Mouse (Mus musculus) heart, adult 8-10 months (tissue): ENCODE data around the gene Grk2. TPM values are rescaled to one million over a fixed set of nuclear protein-coding genes. Genes with fewer than 3 reads are reported as not detected.

Source experiments
- DNase-seq: peaks from one replicate; pipeline ENCODE4 v3.0.0; 2022; ENCODE audit warnings: low spot score
- total RNA-seq, 4 experiments: library from RNA; stranded (reverse); gene quantifications; 2 replicates each; pipeline ENCODE4 v1.2.4; 2022

The Grk2 gene
- total RNA-seq = 10 to 100 TPM; 48.7 to 55.9 (median 50.7) TPM

GRCm38 (mm10) chr19:4306190-4306577 lies at the start of gene Grk2:
Grk2 (minus strand) TSS chr19:4306222.
- DNase-seq = peak; percentile 71

GRCm38 (mm10) chr19:4349455-4349854 lies 43.4 kb upstream of the Grk2 start:
- DNase-seq = no peak

GRCm38 (mm10) chr19:4346479-4346878 lies 40.5 kb upstream of the Grk2 start:
- DNase-seq = no peak

GRCm38 (mm10) chr19:4338162-4338561 lies 32.1 kb upstream of the Grk2 start:
- peak; percentile 82 for DNase-seq

- peak; percentile 98 for DNase-seq
Observed at GRCm38 (mm10) chr19:4333791-4334190, 27.8 kb upstream of the Grk2 start.

GRCm38 (mm10) chr19:4333100-4333775 lies 27.2 kb upstream of the Grk2 start:
- DNase-seq = peak; percentile 35

- peak; percentile 60 for DNase-seq
Observed at GRCm38 (mm10) chr19:4332653-4333052, 26.6 kb upstream of the Grk2 start.

- DNase-seq = no peak
Observed at GRCm38 (mm10) chr19:4331273-4331672, 25.3 kb upstream of the Grk2 start.

GRCm38 (mm10) chr19:4330603-4331002 lies 24.6 kb upstream of the Grk2 start:
- no peak for DNase-seq

- DNase-seq = no peak
Observed at GRCm38 (mm10) chr19:4328737-4329304, 22.8 kb upstream of the Grk2 start.

GRCm38 (mm10) chr19:4326881-4327280 lies 20.9 kb upstream of the Grk2 start:
- no peak for DNase-seq

GRCm38 (mm10) chr19:4326106-4326505 lies 20.1 kb upstream of the Grk2 start:
- DNase-seq = no peak

- no peak for DNase-seq
Observed at GRCm38 (mm10) chr19:4322134-4322533, 16.1 kb upstream of the Grk2 start.

GRCm38 (mm10) chr19:4321622-4322021 lies 15.6 kb upstream of the Grk2 start:
- no peak for DNase-seq

GRCm38 (mm10) chr19:4319272-4319671 lies 13.2 kb upstream of the Grk2 start:
- no peak for DNase-seq

GRCm38 (mm10) chr19:4317181-4317580 lies 11.2 kb upstream of the Grk2 start:
- no peak for DNase-seq

GRCm38 (mm10) chr19:4315223-4315944 lies 9.4 kb upstream of the Grk2 start:
- DNase-seq = no peak

GRCm38 (mm10) chr19:4309776-4310185 lies 3.8 kb upstream of the Grk2 start:
- DNase-seq = no peak

GRCm38 (mm10) chr19:4309302-4309701 lies 3.3 kb upstream of the Grk2 start:
- DNase-seq = no peak

- DNase-seq = no peak
Observed at GRCm38 (mm10) chr19:4305491-4306189, 382 bp downstream of the Grk2 start.

GRCm38 (mm10) chr19:4304871-4305321 lies 1.1 kb downstream of the Grk2 start:
- no peak for DNase-seq

GRCm38 (mm10) chr19:4304251-4304821 lies 1.7 kb downstream of the Grk2 start:
- no peak for DNase-seq
